Mouse (Mus musculus) lung, adult 2 months (tissue): ENCODE data around the gene B3gntl1. TPM values are rescaled to one million over a fixed set of nuclear protein-coding genes. Genes with fewer than 3 reads are reported as not detected.
A peak's percentile ranks its signal among the peaks of the same experiment; 100 is the strongest.

Source experiments
- DNase-seq: peaks from one replicate; pipeline ENCODE4 v3.0.0; 2022
- H3K4me1 ChIP-seq: fragments of 200-500 bp; 2 replicates; pipeline ENCODE4 v1.6.1; 2011; ENCODE audit warnings: low read length; ENCODE audit not compliant: control insufficient read depth, insufficient read depth
- H3K4me3 ChIP-seq: fragments of 200-500 bp; replicated peaks from 2 replicates; pipeline ENCODE3; 2011; ENCODE audit warnings: low read depth, mild to moderate bottlenecking, control low read depth, low read length; ENCODE audit errors: extremely low read depth
- CTCF ChIP-seq: fragments of 200-500 bp; IDR thresholded peaks from 2 replicates; pipeline ENCODE4 v1.5.1; 2011; ENCODE audit warnings: mild to moderate bottlenecking, low read length, control low read depth; ENCODE audit not compliant: insufficient read depth
- POLR2A ChIP-seq: fragments of 200-500 bp; IDR thresholded peaks from 2 replicates; pipeline ENCODE4 v1.6.1; 2011; ENCODE audit warnings: low read depth, mild to moderate bottlenecking, control low read depth, low read length, borderline replicate concordance; ENCODE audit errors: extremely low read depth
- WGBS: fragments of 180-500 bp; shearing (Covaris S2); methylation state at CpG from one replicate; pipeline ENCODE4 v1.1.7; 2018; 5-methylcytosine and 5-hydroxymethylcytosine counted together
- polyA plus RNA-seq: library from polyadenylated mRNA; depleted of rRNA; stranded (reverse); fragments of >200 nt; gene quantifications from 2 replicates; pipeline ENCODE4 v1.2.3, GENCODE M21; 2012

Gene B3gntl1
- polyA plus RNA-seq, 1 experiment: 8.0 TPM

DNA sequence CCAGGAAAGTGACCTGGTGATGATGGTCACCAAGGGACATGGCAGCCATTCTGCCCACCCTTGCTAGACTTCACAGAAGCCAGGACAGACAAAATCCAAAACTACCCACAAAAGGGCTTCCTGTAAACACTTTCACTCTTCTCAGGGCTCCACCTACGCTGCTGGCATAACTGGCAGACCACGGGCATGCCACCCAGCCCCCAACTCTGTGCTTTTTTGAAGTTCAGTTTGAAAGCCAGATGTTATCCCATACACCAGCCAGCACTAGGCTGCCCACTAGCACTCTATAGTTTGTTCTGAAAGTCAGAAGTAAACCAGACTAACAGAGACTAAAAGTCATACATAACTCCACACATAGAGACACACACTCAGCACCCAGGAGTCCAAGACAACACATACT is 15.1 kb upstream of the B3gntl1 start:
- Histone ChIP-seq H3K4me3 (no peak overlapping the region), H3K4me1 (no peaks in the 10 kb centered on the region)
- TF ChIP-seq CTCF (no peak), POLR2A (no peak)
- 68% methylated on average over 2 of the region's 2 CpGs for WGBS
- no peak for DNase-seq

DNA sequence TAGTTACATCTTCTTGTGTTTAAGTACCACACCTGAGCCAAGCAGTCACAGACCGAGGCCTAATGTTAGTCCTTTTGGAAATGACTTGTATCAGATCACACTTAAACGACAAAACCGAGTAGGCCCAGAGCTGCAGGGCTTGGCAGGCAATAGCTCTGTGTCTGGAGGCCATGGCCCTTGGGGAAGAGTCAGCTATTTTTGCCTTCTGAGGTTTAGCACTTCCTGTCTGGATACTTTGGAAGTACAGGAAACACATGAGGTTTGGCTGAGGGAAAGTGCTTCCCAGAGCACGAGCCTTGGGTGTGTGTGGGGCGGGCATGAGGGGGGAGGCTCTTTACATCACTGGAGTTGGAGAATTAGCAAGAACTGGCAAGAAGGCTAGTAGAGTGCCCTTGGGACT is 13.7 kb upstream of the B3gntl1 start:
- TF ChIP-seq CTCF: no peak
- no peak for TF ChIP-seq POLR2A
- Histone ChIP-seq H3K4me3 (no peak overlapping the region), H3K4me1 (no peaks in the 10 kb centered on the region)
- no peak for DNase-seq
- 52% methylated on average over 5 of the region's 5 CpGs for WGBS

DNA sequence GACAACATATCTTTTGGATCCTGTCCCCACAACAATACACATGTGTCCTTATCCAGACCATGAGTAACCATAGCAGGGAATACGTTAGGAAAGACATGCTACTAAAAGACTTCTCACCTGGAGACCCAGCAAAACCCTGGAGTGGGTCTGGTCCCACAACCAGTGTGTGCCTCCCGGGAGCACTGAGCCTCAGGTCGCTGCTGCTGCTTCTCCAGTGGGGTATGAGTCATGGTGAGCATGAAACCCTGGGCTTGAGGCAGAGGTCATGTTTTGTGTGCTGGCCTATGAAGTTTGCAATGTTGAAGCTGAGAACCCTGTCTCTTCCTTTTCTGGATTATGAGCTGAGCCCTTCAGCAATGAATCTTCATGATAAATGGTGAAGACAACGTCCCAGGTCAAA is 13.1 kb upstream of the B3gntl1 start:
- TF ChIP-seq CTCF: no peak
- TF ChIP-seq POLR2A: no peak
- WGBS: 63% methylated on average over 4 of the region's 4 CpGs
- H3K4me3 ChIP-seq: no peak overlapping the region
- no peaks in the 10 kb centered on the region for H3K4me1 ChIP-seq
- DNase-seq: no peak

DNA sequence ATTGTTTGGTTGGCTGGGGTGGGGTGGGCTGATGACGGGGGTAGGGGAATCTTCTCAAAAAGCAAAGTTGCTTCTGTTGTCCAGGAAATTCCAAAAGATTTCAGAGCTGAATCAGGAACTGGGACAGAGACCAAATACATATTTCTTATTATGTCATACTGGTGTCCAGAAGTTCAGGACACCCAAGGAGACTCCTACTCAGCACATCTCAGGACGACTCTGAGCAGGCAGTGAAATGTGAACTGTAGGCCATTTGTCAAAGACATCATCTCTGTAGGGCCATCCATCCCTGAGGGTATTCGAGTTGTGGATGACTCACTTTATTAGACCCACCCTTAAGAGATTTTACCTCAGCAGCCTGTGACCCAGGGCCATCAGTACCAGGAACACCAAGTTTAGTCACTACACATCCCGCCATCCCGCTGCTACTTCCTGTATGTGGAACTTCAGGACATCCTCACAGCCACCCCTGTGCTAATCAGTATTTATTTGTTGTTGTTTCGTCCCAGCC is 12.6 kb upstream of the B3gntl1 start:
- DNase-seq: no peak
- TF ChIP-seq CTCF (no peak), POLR2A (no peak)
- no peak overlapping the region for H3K4me3 ChIP-seq
- no peaks in the 10 kb centered on the region for H3K4me1 ChIP-seq
- 45% methylated on average over 6 of the region's 6 CpGs for WGBS

DNA sequence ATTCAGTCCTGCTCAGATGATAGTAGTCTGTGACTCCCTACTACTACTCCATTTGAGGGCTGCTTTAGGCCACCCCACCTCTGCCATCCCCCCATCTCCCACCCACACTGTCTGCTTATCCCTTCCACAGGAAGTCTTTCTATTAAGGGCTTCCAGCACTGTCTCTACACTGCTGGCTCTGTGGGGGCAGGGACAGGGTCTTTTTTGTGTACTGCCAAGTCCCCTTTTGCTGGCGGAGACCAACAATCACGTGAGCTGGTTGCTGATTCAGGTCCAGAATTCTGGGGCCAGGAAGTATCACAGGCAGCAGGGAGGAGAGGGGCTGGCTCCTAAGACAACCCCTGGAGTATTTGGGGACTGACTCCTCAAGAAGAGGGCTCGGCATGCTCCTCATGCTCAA is 10.3 kb upstream of the B3gntl1 start:
- WGBS: 33% methylated on average over 3 of the region's 3 CpGs
- no peak for TF ChIP-seq CTCF
- TF ChIP-seq POLR2A: no peak
- H3K4me1 ChIP-seq: no peaks in the 10 kb centered on the region
- no peak overlapping the region for H3K4me3 ChIP-seq
- DNase-seq: no peak

DNA sequence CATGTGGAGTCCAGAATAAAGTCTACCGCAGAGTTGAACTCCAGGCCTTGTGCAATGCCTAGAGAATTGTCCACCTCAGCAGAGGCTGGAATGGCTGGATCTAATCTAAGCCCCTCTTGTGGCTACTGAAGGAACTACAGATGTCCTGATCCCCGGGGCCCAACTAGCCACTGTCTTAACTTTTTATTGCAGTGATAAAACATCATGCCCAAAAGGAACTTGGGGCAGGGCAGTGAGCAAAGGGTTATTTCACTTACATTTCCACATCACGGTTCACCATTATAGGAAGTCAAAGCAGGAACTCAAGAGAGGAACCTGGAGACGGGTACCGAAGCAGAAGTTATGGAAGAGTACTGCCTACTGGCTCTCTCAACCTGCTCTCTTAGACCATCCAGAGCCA is 7.8 kb upstream of the B3gntl1 start:
- 67% methylated on average over 5 of the region's 5 CpGs for WGBS

DNA sequence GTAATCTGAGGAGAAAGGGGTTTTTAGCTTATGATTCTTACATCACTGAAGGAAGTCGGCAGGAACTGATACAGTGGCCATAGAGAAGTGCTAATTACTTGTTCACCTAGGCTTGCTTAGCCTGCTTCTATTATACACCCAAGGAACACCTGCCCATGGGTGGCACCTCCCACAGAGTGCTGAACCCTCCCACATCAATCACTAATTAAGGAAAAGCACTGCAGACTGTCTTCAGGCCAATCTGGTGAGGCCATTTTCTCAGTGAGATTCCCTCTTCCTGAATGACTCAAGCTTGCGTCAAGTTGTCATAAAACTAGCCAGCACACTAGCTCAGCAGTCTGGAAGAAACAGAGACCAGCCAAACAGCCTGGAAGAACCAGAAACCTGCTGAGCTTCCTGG is 6.6 kb upstream of the B3gntl1 start:
- Histone ChIP-seq H3K4me3 (no peak overlapping the region), H3K4me1 (no peaks in the 10 kb centered on the region)
- TF ChIP-seq POLR2A: no peak
- no peak for TF ChIP-seq CTCF
- 76% methylated on average over 2 of the region's 2 CpGs for WGBS
- no peak for DNase-seq

More for the DNA sequence above, 7.8 kb upstream of the B3gntl1 start:
- no peak for TF ChIP-seq POLR2A
- TF ChIP-seq CTCF: peak; percentile 47
- DNase-seq: no peak
- no peak overlapping the region for H3K4me3 ChIP-seq
- H3K4me1 ChIP-seq: no peaks in the 10 kb centered on the region

DNA sequence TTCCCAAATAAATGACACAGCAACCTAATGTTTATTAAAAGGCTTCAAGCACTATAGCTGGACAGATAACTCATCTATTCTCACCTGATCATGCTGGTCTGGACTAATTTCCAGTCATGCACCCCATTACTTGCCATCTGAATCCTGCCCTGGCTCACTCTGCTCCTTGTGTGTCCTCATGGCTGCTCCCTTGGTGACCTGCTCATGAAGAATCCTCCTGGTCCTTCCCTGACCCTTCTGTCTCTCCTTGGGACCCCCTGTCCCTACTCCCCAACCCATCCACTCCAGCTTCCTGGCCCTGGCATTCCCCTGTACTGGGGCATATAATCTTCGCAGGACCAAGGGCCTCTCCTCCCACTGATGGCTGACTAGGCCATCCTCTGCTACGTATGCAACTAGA is 3.9 kb upstream of the B3gntl1 start:
- no peak for DNase-seq
- TF ChIP-seq CTCF (no peak), POLR2A (no peak)
- H3K4me1 ChIP-seq: 0 out of 2 replicates have a peak, but pooled peaks cover 2% of the 10 kb centered on the region
- H3K4me3 ChIP-seq: no peak overlapping the region
- 94% methylated on average over 2 of the region's 2 CpGs for WGBS

DNA sequence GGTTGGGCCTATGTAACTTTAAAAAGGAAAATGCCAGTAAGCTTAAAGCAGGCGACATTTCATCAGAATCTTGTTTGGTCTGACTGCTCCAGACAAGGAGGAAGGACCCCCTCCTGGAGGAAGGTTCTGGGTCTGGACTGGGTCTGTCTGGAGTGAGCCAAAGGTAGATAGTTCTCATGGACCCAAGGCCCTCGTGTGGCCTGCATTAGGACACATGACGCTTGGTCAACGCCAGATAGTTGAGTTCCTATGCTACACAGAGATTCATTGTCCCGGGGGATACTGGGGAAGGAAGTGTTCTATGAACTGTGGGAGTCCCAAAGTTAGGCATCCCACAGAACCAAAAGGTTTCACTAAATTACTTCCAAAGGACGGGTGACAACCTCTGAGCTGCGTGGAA is 676 bp upstream of the B3gntl1 start:
- DNase-seq: no peak
- TF ChIP-seq POLR2A: no peak
- TF ChIP-seq CTCF: no peak
- H3K4me3 ChIP-seq: peak overlapping the region; percentile 13
- 0 out of 2 replicates have a peak, but pooled peaks cover 2% of the 10 kb centered on the region for H3K4me1 ChIP-seq
- 61% methylated on average over 7 of the region's 7 CpGs for WGBS

DNA sequence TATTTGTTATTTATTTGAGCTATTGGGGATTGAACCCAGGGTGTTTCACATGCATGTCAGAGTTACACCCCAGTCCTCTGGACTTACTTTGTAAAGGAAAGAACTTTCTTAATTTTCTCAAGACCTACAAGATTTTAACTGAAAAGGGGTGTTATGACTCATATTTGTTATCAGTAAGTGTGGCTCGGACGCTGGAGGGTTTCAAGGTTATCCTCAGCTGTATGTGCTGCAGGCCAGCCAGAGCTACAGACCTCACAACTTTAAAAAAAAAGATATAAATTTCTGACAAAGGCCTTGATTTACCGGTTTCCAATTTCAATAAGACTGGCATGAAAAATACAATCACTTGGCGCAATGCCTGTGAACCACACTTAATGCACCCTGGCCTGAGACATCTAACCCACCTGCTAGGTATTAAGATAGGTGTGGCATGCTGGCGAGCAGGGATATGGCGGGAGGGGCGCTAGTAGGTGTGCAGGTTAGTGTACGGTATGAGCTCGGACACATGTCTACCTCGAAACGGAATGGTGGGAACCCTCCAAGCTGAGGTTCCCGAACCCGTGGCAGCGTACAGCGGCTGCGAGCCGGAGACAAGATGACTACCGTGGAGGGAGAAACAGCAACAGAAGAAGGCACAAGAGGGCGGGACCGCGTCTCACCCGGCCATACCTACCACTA is 502 bp downstream of the B3gntl1 start:
- TF ChIP-seq CTCF: no peak
- TF ChIP-seq POLR2A: no peak
- WGBS: 2% methylated on average over 22 of the region's 22 CpGs

DNA sequence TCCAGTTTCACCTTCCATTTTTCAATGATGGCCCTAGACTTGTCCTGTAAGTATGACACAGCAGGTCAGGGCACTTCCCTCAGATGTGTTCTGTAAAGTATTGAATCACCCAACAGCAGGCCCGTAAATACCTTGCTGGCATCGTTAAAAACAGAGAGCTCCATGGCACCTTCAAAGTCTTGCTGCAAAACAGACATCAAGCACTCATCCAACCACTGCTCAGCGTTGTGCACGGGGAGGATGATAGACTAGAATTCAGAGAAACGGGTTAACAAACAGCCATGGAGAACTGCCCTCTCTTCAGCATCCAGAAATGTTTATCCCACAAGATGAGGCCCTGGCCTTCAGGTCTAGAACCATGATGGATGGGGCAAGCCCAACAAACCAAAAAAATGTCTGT is 2.0 kb downstream of the B3gntl1 start:
- no peak overlapping the region for H3K4me3 ChIP-seq
- DNase-seq: no peak
- 0 out of 2 replicates have a peak, but pooled peaks cover 2% of the 10 kb centered on the region for H3K4me1 ChIP-seq
- 96% methylated on average over 5 of the region's 5 CpGs for WGBS
- TF ChIP-seq CTCF: no peak
- TF ChIP-seq POLR2A: no peak

More for the DNA sequence above, 502 bp downstream of the B3gntl1 start:
- Histone ChIP-seq H3K4me1 (0 out of 2 replicates have a peak, but pooled peaks cover 2% of the 10 kb centered on the region), H3K4me3 (peak overlapping the region; percentile 90)
- no peak for DNase-seq
